Mouse (Mus musculus) heart, embryonic 10.5 days (tissue): ENCODE measurements around the gene Icam2. TPM values are rescaled to one million over a fixed set of nuclear protein-coding genes. Genes with fewer than 3 reads are reported as not detected.
A peak's percentile ranks its signal among the peaks of the same experiment; 100 is the strongest.
"Not testable (repeated sequence)": the region's sequence is repeated elsewhere in the genome, so short reads cannot be mapped to it uniquely, and the experiment has no call there.

Source experiments
- DNase-seq: peaks from one replicate; pipeline ENCODE4 v3.0.0-alpha.2; 2017; ENCODE audit warnings: low spot score
- H3K27ac ChIP-seq: fragments of 300-500 bp; sonication (generic); 2 replicates; pipeline ENCODE4 v1.5.1; 2016; ENCODE audit warnings: mild to moderate bottlenecking
- H3K27me3 ChIP-seq: fragments of 300-500 bp; sonication (generic); 2 replicates; pipeline ENCODE4 v1.6.1; 2016; ENCODE audit warnings: mild to moderate bottlenecking; ENCODE audit not compliant: poor library complexity, insufficient read depth, severe bottlenecking
- H3K36me3 ChIP-seq: fragments of 300-500 bp; sonication (generic); 2 replicates; pipeline ENCODE4 v1.6.1; 2016; ENCODE audit warnings: mild to moderate bottlenecking, moderate library complexity
- H3K4me1 ChIP-seq: fragments of 300-500 bp; sonication (generic); 2 replicates; pipeline ENCODE4 v1.6.1; 2016; ENCODE audit warnings: mild to moderate bottlenecking
- H3K4me3 ChIP-seq: fragments of 300-500 bp; sonication (generic); 2 replicates; pipeline ENCODE4 v1.5.1; 2016; ENCODE audit warnings: mild to moderate bottlenecking, moderate library complexity
- H3K9me3 ChIP-seq: fragments of 300-500 bp; sonication (generic); 2 replicates; pipeline ENCODE4 v1.6.1; 2016; ENCODE audit warnings: mild to moderate bottlenecking, moderate library complexity
- WGBS: fragments of 180-500 bp; shearing (Covaris S2); methylation state at CpG from one replicate; pipeline ENCODE4 v1.1.7; 2016; 5-methylcytosine and 5-hydroxymethylcytosine counted together
- polyA plus RNA-seq: library from polyadenylated mRNA; unstranded; fragments of >200 nt; fragmentation: Nextera tagmentation; extraction: Ambion mirVana; gene quantifications from 2 replicates; pipeline ENCODE4 v1.2.1, GENCODE M21; 2016

Gene Icam2
- polyA plus RNA-seq, 1 experiment from 2014 or later, result 58.8 TPM

DNA sequence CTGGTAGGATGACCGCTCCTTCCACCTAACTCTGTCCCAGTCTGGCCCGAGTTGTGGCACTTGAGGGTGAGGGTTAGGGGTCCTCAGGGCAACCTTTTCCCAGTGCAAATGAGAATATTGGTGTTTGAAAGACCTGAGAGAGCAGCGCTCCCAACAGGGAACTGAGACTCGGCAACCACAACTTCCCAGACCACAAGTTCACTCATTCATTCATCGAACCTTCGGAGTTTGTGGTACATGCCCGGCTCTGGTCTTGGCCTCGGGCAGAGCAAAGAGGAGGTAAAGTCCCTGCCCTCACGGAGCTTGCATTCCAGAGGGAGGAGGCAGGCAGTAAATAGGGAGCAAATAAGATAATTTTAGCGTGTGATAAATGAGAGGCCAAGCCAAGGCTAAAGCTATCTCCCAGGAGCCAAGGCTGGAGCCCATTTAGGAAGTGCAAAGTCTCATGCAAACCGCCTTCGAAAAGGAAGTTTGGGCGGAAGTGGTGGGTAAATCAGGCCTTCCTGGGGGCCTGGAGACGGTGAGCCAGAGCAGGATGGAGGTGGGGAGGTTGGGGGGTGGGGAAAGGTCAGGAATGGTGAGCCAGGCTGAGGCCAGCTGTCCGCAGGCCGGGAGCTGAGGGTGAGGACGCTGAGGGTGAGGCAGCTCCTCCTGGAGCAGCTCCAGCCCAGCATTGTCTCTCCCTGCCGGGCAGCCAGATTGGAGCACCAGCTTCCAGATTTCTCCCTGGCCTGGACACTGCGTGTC is 32.3 kb downstream of the Icam2 start:
- Histone ChIP-seq H3K4me3 (no peak overlapping the region), H3K36me3 (no peaks in the 10 kb centered on the region), H3K27me3 (no peaks in the 10 kb centered on the region), H3K27ac (peak overlapping the region; percentile 77), H3K4me1 (peaks cover 23% of the 10 kb centered on the region), H3K9me3 (no peaks in the 10 kb centered on the region)
- 43% methylated on average over 19 of the region's 19 CpGs for WGBS
- no peak for DNase-seq

DNA sequence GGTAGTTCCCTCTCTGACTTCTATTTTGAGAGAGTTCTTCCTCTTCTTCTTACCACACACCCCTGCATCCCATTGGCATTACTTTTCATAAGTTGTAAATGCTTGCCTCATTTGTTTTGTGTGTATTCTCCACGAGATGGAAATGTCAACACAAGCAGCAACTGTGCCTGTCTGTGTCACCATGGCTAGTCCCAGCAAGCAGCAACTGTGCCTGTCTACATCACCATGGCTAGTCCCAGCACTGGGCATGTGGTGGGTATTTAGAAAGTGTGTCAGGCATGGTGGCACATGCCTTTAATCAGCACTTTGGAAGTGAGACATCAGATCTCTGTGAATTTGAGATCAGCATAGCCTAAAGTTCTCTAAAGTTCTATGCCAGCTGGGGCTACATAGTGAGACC is 33.7 kb downstream of the Icam2 start:
- no peak overlapping the region for H3K4me3 ChIP-seq
- H3K27me3 ChIP-seq, result no peaks in the 10 kb centered on the region
- no peak overlapping the region for H3K27ac ChIP-seq
- 71% methylated on average over 1 of the region's 1 CpGs for WGBS
- no peak for DNase-seq
- no peaks in the 10 kb centered on the region for H3K36me3 ChIP-seq
- peaks cover 25% of the 10 kb centered on the region for H3K4me1 ChIP-seq
- no peaks in the 10 kb centered on the region for H3K9me3 ChIP-seq

DNA sequence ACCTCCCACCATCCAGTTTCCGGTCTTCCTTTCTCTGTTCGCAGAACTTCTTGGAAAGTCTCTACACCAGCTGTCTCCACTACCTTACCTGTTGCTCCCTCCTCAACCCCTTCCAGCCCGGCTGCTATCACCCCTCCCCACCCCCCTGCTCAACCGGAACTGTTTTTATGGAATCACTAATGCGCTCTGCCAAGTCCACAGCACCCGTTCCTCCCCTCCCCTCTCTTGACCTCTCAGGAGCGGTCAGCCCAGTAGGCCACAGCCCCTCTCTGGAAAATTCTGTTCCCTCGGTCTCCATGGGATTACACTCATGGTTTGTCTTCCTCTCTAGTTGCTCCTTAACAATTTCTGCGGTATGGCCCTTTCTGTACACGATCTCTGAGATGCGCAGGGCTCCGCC is 34.7 kb downstream of the Icam2 start, which contains the start of gene Scn4a:
Gene Scn4a (minus strand): TSS at position 101 of the 400 bp plus-strand sequence.
- Histone ChIP-seq H3K9me3 (no peaks in the 10 kb centered on the region), H3K4me3 (no peak within 1 kb of the TSS), H3K27me3 (no peaks in the 10 kb centered on the region), H3K27ac (no peak within 1 kb of the TSS), H3K36me3 (no peaks in the 10 kb centered on the region), H3K4me1 (peaks cover 24% of the 10 kb centered on the region)
- no peak for DNase-seq
- WGBS, result 83% methylated on average over 12 of the region's 12 CpGs

DNA sequence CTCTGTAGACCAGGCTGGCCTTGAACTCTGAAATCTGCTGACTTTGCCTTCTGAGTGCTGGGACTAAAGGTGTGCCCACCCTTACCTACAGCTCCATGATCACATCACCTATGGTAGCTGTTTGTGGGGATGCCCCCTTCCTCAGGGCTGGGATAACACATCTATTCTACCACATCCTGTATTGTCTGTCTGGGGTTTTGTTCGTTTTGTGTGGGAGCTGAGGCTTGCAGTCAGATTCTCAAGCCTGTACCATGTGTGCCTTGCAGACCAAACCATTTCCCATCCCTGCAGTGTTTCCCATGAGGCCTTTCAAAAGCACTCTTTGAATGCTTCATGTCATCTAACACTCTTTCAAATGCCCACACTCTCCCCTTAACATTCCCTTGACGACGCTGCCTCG is 35.9 kb downstream of the Icam2 start:
- Histone ChIP-seq H3K9me3 (no peaks in the 10 kb centered on the region), H3K27ac (no peak overlapping the region), H3K36me3 (no peaks in the 10 kb centered on the region), H3K4me3 (no peak overlapping the region), H3K27me3 (no peaks in the 10 kb centered on the region), H3K4me1 (peaks cover 26% of the 10 kb centered on the region)
- no peak for DNase-seq
- 54% methylated on average over 4 of the region's 4 CpGs for WGBS

DNA sequence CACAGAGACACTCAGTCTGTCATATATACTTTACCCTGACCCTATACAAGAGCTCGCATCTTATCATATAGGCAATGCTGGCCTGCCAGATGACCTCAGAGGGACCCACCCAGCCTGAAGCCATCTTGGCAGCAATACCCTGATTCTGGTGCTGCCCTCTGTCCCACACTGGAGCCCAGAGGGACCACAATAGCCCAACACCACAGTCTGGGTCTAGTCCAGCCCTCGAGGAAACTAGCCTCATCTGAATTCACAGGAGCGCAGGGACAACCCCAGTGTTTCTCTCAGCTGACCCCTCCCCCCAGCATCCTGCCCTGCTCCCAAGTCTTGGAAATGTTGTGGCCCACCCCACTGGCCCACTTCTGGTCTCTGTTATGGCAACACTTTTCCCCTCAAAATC is 36.6 kb downstream of the Icam2 start:
- Histone ChIP-seq H3K27me3 (no peaks in the 10 kb centered on the region), H3K36me3 (no peaks in the 10 kb centered on the region), H3K27ac (no peak overlapping the region), H3K9me3 (no peaks in the 10 kb centered on the region), H3K4me1 (peaks cover 26% of the 10 kb centered on the region), H3K4me3 (no peak overlapping the region)
- 53% methylated on average over 3 of the region's 3 CpGs for WGBS
- no peak for DNase-seq

DNA sequence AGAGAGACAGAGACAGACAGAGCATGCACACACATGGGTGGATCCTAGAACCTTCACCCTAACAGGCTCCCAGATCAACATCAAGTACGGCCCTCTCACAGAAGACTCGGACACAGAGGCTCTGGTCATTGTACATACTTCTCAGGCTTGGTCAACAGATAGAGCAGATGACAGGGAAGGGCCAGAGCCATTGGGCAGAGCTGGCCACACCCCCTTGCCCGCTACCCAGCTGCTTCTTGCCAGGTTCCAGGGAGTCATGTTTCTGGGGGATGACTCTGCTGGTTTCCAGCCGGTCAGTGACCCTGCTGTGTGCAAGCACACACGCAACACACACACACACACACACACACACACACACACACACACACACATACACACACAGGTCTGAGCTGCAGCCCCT is 37.0 kb downstream of the Icam2 start:
- 57% methylated on average over 5 of the region's 5 CpGs for WGBS
- Histone ChIP-seq H3K27ac (no peak overlapping the region), H3K27me3 (no peaks in the 10 kb centered on the region), H3K4me1 (peaks cover 25% of the 10 kb centered on the region), H3K36me3 (no peaks in the 10 kb centered on the region), H3K9me3 (no peaks in the 10 kb centered on the region), H3K4me3 (no peak overlapping the region)
- no peak for DNase-seq

DNA sequence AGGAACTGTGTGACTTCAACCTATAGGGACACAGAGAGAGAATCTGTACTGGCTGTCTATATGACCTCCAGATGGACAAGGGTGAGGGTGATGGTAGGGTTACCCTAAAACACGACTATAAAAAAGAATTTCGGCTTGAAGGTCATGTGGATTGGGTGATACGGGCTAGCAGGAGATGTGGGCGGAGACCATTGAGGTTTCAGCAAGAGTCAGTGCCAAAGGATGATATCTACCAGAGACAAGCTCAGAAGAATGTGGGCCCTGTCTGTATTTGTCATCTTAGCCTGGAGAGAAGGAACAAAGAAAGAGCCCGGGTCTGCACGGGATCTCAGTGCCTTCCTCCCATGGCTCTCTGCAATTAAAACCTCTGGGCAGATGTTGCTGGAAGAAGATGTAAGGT is 38.1 kb downstream of the Icam2 start:
- 72% methylated on average over 6 of the region's 6 CpGs for WGBS
- H3K27ac ChIP-seq, result no peak overlapping the region

DNA sequence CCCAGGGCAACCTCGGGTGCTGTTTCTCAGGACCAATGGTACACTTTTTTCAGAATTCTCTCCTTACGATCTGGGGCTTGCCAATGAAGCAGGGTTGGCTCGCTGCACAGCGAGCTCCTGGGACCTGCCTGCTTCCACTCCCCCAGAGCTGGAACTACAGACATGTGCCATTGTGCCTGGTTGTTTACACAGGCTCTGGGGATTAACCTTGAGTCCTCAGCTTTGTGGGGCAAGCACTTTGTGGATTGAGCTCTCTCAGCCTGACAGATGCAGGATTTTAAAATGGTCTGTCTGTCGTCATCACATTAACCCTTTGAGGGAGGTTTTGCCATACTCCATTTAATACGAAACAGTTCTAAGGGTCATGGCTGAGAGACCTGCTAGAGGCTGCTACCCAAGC is 43.0 kb downstream of the Icam2 start:
- Histone ChIP-seq H3K36me3 (no peaks in the 10 kb centered on the region), H3K4me1 (peaks cover 17% of the 10 kb centered on the region), H3K27me3 (no peaks in the 10 kb centered on the region), H3K9me3 (no peaks in the 10 kb centered on the region), H3K27ac (no peak overlapping the region), H3K4me3 (no peak overlapping the region)
- WGBS, result 58% methylated on average over 6 of the region's 6 CpGs
- no peak for DNase-seq

More for the DNA sequence above, 38.1 kb downstream of the Icam2 start:
- H3K9me3 ChIP-seq, result no peaks in the 10 kb centered on the region
- no peak overlapping the region for H3K4me3 ChIP-seq
- no peaks in the 10 kb centered on the region for H3K36me3 ChIP-seq
- no peaks in the 10 kb centered on the region for H3K27me3 ChIP-seq
- no peak for DNase-seq
- H3K4me1 ChIP-seq, result peaks cover 17% of the 10 kb centered on the region

DNA sequence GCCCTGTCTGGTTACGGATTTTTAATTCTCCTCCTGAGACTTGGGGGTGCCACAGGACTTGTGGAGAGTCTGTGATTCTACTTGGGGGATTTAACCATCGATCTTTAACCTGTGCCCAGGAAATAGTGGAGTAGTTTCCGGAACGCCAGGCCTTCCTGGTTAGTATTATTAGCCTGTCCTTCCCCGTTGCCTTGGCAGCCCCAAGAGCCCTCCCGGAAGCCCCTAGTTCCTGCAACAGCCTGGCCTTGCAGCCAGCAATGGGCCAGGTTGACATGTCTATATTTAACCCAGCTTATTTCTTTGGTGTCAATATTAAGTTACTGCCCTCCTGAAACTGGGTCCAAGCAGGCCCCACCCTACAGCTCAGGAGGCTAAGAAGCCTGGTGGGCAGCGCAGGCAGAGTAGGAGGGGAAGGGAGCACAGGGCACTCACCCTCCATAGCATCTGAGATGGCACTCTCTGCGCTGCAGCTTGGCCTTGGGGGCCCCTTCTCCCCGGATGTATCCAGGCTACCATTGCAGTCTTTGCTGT is 46.8 kb downstream of the Icam2 start:
- Histone ChIP-seq H3K27me3 (0 out of 2 replicates have a peak, but pooled peaks cover 7% of the 10 kb centered on the region), H3K27ac (0 out of 2 replicates have a peak overlapping the region, but pooled peaks have one; percentile 56), H3K36me3 (no peaks in the 10 kb centered on the region), H3K9me3 (no peaks in the 10 kb centered on the region), H3K4me1 (peaks cover 25% of the 10 kb centered on the region), H3K4me3 (no peak overlapping the region)
- DNase-seq, result no peak
- WGBS, result 72% methylated on average over 9 of the region's 9 CpGs

DNA sequence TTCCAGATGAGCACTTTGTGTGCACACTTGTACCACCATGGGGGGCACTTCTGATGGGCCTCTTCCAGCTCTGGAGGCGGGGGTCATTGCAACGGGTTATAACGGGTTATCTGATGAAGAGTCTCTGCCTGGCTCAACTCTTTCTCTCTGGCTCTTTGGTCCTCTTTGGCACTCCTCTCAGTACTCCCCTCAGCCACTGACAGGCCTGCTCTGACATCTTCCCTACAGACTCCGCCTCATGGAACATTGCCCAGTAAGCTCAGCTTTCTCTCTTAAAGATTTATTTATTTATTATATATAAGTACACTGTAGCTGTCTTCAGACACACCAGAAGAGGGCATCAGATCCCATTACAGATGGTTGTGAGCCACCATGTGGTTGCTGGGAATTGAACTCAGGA is 48.6 kb downstream of the Icam2 start:
- WGBS, result 83% methylated on average over 4 of the region's 4 CpGs
- H3K4me3 ChIP-seq, H3K27ac ChIP-seq, H3K36me3 ChIP-seq, H3K9me3 ChIP-seq, DNase-seq, H3K27me3 ChIP-seq: not testable (repeated sequence)
- H3K4me1 ChIP-seq, result peaks cover 26% of the 10 kb centered on the region

DNA sequence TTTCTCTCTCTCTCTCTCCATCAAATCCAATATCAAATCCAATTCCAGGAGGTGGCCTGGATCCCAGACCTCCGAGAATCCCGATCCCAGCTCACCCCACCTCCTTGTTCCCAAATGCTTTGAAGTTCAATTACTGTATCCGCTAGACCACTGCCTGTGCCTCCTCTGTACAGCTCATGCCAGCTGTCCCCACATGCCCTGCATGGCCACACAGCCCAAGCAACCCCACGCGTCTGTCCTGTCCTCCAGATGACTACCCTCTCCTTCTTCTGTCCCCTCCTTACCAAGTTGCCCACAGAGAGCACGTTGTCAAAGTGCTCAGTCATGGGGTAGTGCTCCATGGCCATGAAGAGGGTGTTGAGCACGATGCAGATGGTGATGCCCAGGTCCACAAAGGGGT is 49.0 kb downstream of the Icam2 start:
- no peak for DNase-seq
- H3K9me3 ChIP-seq, result no peaks in the 10 kb centered on the region
- H3K27ac ChIP-seq, result no peak overlapping the region; the same call in 1 of the 2 replicates
- 0 out of 2 replicates have a peak, but pooled peaks cover 7% of the 10 kb centered on the region for H3K27me3 ChIP-seq
- no peaks in the 10 kb centered on the region for H3K36me3 ChIP-seq
- H3K4me3 ChIP-seq, result no peak overlapping the region
- peaks cover 30% of the 10 kb centered on the region for H3K4me1 ChIP-seq
- WGBS, result 74% methylated on average over 7 of the region's 7 CpGs

DNA sequence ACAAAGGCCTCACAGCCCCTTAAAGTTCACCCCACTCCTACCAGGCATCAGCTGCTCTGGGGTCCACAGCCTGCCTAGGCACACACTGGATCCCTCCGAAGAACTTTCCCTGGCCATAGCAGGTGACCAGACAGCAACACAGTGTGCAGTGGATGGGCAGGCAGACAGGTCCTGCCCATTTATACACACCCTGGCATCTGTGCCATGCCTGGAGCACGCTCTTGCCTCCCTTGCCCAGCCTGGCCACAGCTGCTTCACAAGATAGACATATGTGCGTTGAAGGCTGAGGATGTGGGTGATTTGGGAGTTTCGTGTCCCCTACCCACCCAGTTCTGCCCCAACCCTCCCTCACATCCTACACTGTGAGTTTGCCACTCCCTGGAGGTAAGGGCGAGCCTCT is 49.8 kb downstream of the Icam2 start:
- H3K4me1 ChIP-seq, result peaks cover 33% of the 10 kb centered on the region
- 0 out of 2 replicates have a peak, but pooled peaks cover 7% of the 10 kb centered on the region for H3K27me3 ChIP-seq
- no peak for DNase-seq
- no peaks in the 10 kb centered on the region for H3K9me3 ChIP-seq
- 72% methylated on average over 5 of the region's 5 CpGs for WGBS
- H3K4me3 ChIP-seq, result no peak overlapping the region
- no peaks in the 10 kb centered on the region for H3K36me3 ChIP-seq
- H3K27ac ChIP-seq, result no peak overlapping the region

DNA sequence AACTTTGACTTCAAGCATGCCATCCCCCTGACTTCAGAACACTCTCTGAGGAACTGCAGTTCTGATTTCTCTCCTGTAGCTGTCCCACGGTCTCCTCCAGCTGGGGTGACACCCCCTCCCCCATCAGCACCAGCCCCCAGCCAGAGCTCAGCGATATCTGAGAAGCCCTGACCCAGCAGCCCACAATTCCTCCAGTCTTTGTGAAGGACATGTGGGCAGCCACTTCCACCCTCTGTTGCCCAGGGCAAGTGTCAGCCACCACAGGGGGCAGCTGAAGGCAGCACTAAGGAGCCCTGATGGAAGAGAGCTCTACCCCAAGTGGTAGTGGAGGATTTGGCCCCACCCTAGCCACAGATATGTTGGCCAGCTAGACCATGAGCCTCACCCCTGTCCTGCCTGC is 53.8 kb downstream of the Icam2 start:
- Histone ChIP-seq H3K4me3 (no peak overlapping the region), H3K4me1 (peaks cover 42% of the 10 kb centered on the region), H3K27me3 (0 out of 2 replicates have a peak, but pooled peaks cover 7% of the 10 kb centered on the region), H3K9me3 (no peaks in the 10 kb centered on the region), H3K27ac (peak overlapping the region; percentile 5; the same call in 1 of the 2 replicates), H3K36me3 (no peaks in the 10 kb centered on the region)
- WGBS, result 3% methylated on average over 2 of the region's 2 CpGs
- DNase-seq, result no peak
